Mouse (Mus musculus) testis, adult 2 months (tissue): ENCODE data around the gene Tnr. TPM values are rescaled to one million over a fixed set of nuclear protein-coding genes. Genes with fewer than 3 reads are reported as not detected.
A peak's percentile ranks its signal among the peaks of the same experiment; 100 is the strongest.

ENCODE experiments used
- H3K27ac ChIP-seq: fragments of 200-500 bp; 2 replicates; pipeline ENCODE4 v1.5.1; 2012; ENCODE audit warnings: low read depth, low read length; ENCODE audit not compliant: control insufficient read depth, insufficient read depth
- H3K27me3 ChIP-seq: fragments of 200-500 bp; 2 replicates; pipeline ENCODE4 v1.6.1; 2012; ENCODE audit warnings: mild to moderate bottlenecking, low read length, moderate library complexity; ENCODE audit not compliant: control insufficient read depth, insufficient read depth
- H3K36me3 ChIP-seq: fragments of 200-500 bp; 2 replicates; pipeline ENCODE4 v1.6.1; 2012; ENCODE audit warnings: mild to moderate bottlenecking, low read length; ENCODE audit not compliant: control insufficient read depth, insufficient read depth
- H3K4me1 ChIP-seq: fragments of 200-500 bp; 2 replicates; pipeline ENCODE4 v1.6.1; 2012; ENCODE audit warnings: low read length; ENCODE audit not compliant: control insufficient read depth, insufficient read depth
- H3K4me3 ChIP-seq: fragments of 200-500 bp; 2 replicates; pipeline ENCODE4 v1.5.1; 2012; ENCODE audit warnings: low read depth, mild to moderate bottlenecking, low read length, moderate library complexity, mixed read lengths; ENCODE audit not compliant: control insufficient read depth
- CTCF ChIP-seq: fragments of 200-500 bp; IDR thresholded peaks from 2 replicates; pipeline ENCODE4 v1.5.1; 2012; ENCODE audit warnings: low read depth, mild to moderate bottlenecking, inconsistent platforms, low read length, moderate library complexity; ENCODE audit not compliant: control insufficient read depth, insufficient read depth, insufficient replicate concordance
- POLR2A ChIP-seq: fragments of 200-500 bp; IDR thresholded peaks from 2 replicates; pipeline ENCODE4 v1.6.1; 2012; ENCODE audit warnings: low read depth, mild to moderate bottlenecking, inconsistent platforms, low read length, moderate library complexity; ENCODE audit not compliant: control insufficient read depth
- polyA plus RNA-seq: library from polyadenylated mRNA; depleted of rRNA; stranded (reverse); fragments of >200 nt; gene quantifications from 2 replicates; pipeline ENCODE4 v1.2.3, GENCODE M21; 2012

Gene Tnr
- polyA plus RNA-seq, 1 experiment = 0.05 TPM

DNA sequence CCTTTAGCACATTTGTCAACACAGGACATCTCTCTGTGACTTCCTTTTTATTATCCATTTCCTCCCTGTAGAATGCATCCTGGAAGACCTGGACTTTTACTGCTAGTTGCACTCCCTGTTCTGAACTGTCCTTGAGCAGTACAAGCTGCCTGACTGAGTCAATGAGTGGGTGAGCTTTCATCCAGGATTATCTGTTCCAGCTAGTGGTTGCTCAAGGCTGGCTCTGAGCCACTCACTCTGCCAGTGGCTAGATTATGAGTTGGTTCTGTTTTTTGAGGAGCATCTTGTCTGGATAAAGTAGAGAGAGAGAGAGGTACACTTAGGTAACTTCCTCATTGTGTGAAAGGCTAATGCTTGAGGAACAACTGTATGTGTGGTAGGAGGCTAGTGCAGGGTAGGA is 14.0 kb downstream of the Tnr start:
- no peaks in the 10 kb centered on the region for H3K27me3 ChIP-seq
- H3K4me3 ChIP-seq = no peak overlapping the region
- H3K4me1 ChIP-seq = no peaks in the 10 kb centered on the region
- no peak overlapping the region for H3K27ac ChIP-seq
- no peak for TF ChIP-seq POLR2A
- no peak for TF ChIP-seq CTCF
- H3K36me3 ChIP-seq = no peaks in the 10 kb centered on the region

DNA sequence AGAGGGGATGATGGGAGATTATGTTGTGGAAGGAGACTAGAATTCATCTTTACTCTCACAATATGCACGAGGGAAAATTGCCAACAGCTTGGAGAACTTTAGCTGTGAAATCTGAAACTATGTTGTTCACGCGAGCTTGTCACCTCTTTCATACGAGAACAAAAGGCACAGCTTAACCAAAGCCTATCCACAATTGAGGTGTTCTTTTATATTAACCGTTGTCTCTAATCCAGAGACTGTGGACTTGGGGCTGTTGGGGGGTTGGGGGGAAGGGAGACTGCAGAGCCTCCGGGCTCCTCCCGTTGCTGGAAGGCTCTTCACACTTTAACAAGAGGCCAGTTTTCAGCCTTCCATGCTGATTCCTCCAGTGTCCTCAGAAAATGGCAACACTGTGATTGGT is 14.5 kb downstream of the Tnr start:
- Histone ChIP-seq H3K27ac (no peak overlapping the region), H3K36me3 (no peaks in the 10 kb centered on the region), H3K27me3 (no peaks in the 10 kb centered on the region), H3K4me1 (no peaks in the 10 kb centered on the region), H3K4me3 (no peak overlapping the region)
- TF ChIP-seq POLR2A = no peak

DNA sequence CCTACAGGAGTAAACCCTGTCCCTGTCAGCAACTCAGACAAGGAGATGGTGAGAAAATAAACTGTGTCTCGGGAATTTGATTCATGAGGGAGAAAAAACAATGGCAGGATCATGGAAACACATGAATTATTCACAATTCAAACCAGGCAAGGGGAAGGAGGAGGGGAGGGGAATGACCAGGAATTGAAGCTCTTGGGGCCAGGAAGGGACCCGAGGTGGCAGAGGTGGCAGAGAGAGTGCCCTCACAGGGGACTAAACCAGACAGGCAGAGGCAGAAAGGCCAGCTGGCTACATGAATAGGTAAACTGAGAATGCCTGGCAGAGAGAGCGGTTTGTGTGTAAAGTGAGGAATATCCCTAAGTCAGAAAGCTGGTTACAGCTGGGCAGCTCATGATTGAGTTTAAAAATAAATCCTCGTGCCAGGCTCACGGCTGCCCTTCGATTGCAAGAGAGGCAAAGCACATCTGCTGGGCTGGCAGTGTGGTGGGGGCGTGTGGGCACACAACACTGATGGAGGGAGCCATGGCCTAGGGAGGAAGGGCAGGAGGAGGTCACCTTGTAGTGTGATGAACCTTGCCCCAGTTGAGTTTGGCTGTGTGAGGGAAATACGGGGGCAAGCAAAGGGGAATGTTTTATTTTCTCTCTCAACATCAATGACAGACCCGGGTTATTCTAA is 22.0 kb downstream of the Tnr start:
- Histone ChIP-seq H3K27me3 (no peaks in the 10 kb centered on the region), H3K4me1 (no peaks in the 10 kb centered on the region), H3K27ac (no peak overlapping the region), H3K4me3 (no peak overlapping the region), H3K36me3 (no peaks in the 10 kb centered on the region)
- TF ChIP-seq CTCF = no peak
- TF ChIP-seq POLR2A = no peak

DNA sequence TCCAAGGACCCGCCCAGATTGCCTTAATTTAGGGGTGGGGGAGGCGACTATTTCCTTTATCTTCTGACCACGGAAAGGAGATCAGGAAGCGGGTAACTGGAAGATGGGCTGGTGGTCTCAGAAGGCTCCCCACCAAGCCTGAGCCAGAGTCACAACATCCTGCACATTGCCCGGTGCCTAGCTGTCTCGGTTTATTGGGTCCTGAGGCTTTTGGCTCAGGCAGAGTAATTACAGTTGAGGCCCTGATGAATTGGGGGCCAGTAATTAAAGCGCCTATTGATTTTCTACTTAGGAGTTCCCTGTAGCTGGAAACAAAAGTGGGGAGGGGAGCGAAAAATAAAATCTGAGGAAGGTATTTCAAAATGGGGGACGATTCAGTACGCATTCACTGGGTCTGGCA is 27.5 kb downstream of the Tnr start:
- H3K4me1 ChIP-seq = peaks cover 6% of the 10 kb centered on the region
- TF ChIP-seq POLR2A = no peak
- no peak for TF ChIP-seq CTCF
- H3K27ac ChIP-seq = no peak overlapping the region
- no peaks in the 10 kb centered on the region for H3K36me3 ChIP-seq
- H3K4me3 ChIP-seq = no peak overlapping the region
- no peaks in the 10 kb centered on the region for H3K27me3 ChIP-seq

DNA sequence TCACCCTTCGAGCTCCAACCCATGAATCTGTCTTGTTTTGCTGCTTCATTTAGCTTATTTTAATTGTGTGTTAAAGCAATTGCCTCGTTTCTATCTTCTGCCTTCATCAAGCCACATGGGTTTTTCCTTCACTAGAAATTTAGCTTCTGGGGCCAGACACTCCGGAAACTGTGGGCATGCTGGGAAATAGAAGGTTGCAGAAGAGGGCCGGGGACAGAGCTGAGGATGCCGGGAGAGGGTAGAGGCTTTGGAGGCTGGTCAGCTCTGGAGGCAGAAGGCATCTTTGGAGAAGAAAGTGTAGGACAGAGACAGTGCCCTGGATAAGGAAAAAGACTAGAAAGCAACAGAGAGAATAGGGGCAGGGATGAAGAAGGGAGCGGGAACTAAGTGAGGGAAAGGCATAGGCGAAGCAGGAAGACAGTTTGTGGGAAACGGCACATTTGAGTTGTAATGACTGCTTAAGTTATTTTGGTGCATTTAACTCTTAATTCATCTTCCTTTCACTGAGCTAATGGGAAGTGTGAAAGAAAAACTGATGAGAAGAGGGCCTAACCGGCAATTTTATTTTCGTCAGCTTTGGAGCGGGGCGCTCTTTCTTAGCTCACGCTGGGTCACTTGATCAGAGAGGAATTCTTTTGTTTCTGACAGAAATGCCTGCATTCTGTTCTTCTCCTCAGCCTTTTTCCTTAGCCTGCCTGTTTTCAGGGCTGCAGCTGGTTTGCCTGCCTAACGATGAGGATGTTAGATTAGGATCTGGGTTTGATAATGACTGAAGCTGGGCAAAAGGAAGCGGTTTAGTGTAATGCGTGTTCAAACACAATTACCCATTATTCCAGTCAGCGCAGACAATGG is 28.2 kb downstream of the Tnr start:
- no peak for TF ChIP-seq CTCF
- TF ChIP-seq POLR2A = no peak
- no peaks in the 10 kb centered on the region for H3K27me3 ChIP-seq
- 0 out of 2 replicates have a peak overlapping the region, but pooled peaks have one; percentile 22 for H3K4me3 ChIP-seq
- peaks cover 6% of the 10 kb centered on the region for H3K4me1 ChIP-seq
- no peak overlapping the region for H3K27ac ChIP-seq
- no peaks in the 10 kb centered on the region for H3K36me3 ChIP-seq

DNA sequence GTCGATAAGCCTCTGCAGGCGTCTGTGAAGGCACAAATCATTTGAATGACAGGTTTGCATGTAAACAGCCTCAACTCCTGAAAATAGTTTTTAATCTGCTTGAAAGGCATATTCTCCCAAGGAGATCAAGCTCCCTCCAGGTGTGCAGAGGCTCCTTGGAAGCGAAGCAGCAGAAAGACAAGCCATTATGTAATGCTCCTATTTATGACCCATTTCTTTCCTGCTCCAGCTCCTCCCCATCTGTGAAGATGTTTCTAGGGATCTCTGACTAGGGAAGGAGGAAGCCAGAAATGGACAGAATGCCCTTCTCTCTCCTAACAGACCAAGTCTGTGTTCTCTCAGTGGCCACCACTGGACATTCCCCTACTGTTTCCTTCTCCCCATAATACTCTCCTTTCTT is 38.0 kb downstream of the Tnr start:
- Histone ChIP-seq H3K4me3 (no peak overlapping the region), H3K27me3 (no peaks in the 10 kb centered on the region), H3K27ac (no peak overlapping the region), H3K36me3 (no peaks in the 10 kb centered on the region), H3K4me1 (no peaks in the 10 kb centered on the region)
- TF ChIP-seq POLR2A = no peak
- no peak for TF ChIP-seq CTCF

DNA sequence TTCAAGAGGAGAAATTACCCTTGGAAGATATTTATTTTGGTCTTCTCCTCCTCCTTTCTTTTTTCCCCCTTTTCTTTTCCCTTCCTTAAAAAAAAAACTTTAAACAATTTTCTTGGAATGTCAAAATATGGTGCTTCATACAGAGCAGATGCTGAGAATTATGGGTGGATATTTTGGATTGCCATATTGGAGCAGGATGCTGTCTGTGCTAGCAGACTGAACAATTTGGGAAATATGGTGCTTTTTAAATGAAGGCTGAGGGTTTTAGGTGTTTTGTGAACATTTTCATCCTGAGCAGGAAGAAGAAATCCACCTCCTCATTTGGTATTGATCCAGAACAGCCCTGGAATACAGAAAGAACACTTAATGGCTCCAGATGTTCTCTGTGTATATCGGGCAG is 41.6 kb downstream of the Tnr start:
- Histone ChIP-seq H3K4me3 (no peak overlapping the region), H3K27me3 (no peaks in the 10 kb centered on the region), H3K4me1 (no peaks in the 10 kb centered on the region), H3K36me3 (no peaks in the 10 kb centered on the region), H3K27ac (no peak overlapping the region)
- TF ChIP-seq CTCF = no peak
- no peak for TF ChIP-seq POLR2A

DNA sequence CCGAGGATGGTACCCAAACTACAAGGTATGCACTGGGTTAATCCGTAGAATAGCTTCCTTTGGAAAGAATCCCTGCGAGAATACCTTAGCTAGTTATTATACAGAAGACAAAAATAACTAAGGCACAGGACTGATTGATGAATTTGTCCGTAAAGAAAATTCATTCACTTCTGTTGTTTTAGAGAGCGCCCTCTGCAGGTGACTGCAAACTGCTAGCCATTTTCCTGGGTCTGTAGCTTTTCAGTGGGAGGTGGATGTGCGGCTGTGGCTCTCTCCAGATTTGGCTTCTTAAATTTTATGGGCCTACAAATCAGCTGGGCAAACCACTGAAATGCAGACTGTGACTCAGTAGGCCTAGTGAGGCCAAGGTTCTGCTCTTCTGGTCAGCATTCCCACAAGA is 42.5 kb downstream of the Tnr start:
- no peaks in the 10 kb centered on the region for H3K36me3 ChIP-seq
- H3K4me3 ChIP-seq = no peak overlapping the region
- no peaks in the 10 kb centered on the region for H3K4me1 ChIP-seq
- H3K27me3 ChIP-seq = no peaks in the 10 kb centered on the region
- TF ChIP-seq CTCF (no peak), POLR2A (no peak)
- H3K27ac ChIP-seq = no peak overlapping the region
